Mouse (Mus musculus) heart, postnatal 0 days (tissue): ENCODE measurements around the gene Pcsk1n. TPM values are rescaled to one million over a fixed set of nuclear protein-coding genes. Genes with fewer than 3 reads are reported as not detected.
"Not testable (repeated sequence)": the region's sequence is repeated elsewhere in the genome, so short reads cannot be mapped to it uniquely, and the experiment has no call there.

ENCODE experiments used
- ATAC-seq: fragments of 200-750 bp; cut with Nextera tagmentation; 2 replicates; pipeline ENCODE4 v1.8.0; 2017; ENCODE audit warnings: low read depth, moderate number of reproducible peaks, moderate library complexity; ENCODE audit not compliant: insufficient read depth
- DNase-seq: peaks from one replicate; pipeline ENCODE4 v3.0.0-alpha.2; 2016; ENCODE audit warnings: low spot score
- H3K27ac ChIP-seq: fragments of 300-500 bp; sonication (generic); 2 replicates; pipeline ENCODE4 v1.5.1; 2014; ENCODE audit warnings: low read depth, mild to moderate bottlenecking
- H3K27me3 ChIP-seq: fragments of 300-500 bp; sonication (generic); 2 replicates; pipeline ENCODE4 v1.6.1; 2014; ENCODE audit warnings: low read length, mixed read lengths; ENCODE audit not compliant: control insufficient read depth, insufficient read depth
- H3K36me3 ChIP-seq: fragments of 300-500 bp; sonication (generic); replicated peaks from 2 replicates; pipeline ENCODE4 v1.6.1; 2014; ENCODE audit warnings: low read length, mixed read lengths; ENCODE audit not compliant: control insufficient read depth, insufficient read depth
- H3K4me1 ChIP-seq: fragments of 300-500 bp; sonication (generic); 2 replicates; pipeline ENCODE4 v1.6.1; 2014; ENCODE audit warnings: antibody characterized with exemption; ENCODE audit not compliant: control insufficient read depth, insufficient read depth
- H3K4me2 ChIP-seq: fragments of 300-500 bp; sonication (generic); 2 replicates; pipeline ENCODE4 v1.6.1; 2014; ENCODE audit warnings: low read depth, mild to moderate bottlenecking, low read length, moderate library complexity
- H3K4me3 ChIP-seq: fragments of 300-500 bp; sonication (generic); 2 replicates; pipeline ENCODE4 v1.5.1; 2014; ENCODE audit warnings: low read depth, low read length
- H3K9ac ChIP-seq: fragments of 300-500 bp; sonication (generic); replicated peaks from 2 replicates; pipeline ENCODE4 v1.6.1; 2014; ENCODE audit warnings: low read depth, low read length, mixed read lengths
- H3K9me3 ChIP-seq: fragments of 300-500 bp; sonication (generic); replicated peaks from 2 replicates; pipeline ENCODE4 v1.6.1; 2016; ENCODE audit warnings: low read length; ENCODE audit not compliant: control insufficient read depth
- CTCF ChIP-seq: IDR thresholded peaks from 2 replicates; pipeline ENCODE4 v1.5.1; 2016; ENCODE audit warnings: antibody characterized with exemption, control low read depth, low read depth
- EP300 ChIP-seq: IDR thresholded peaks from 2 replicates; pipeline ENCODE4 v1.6.1; 2016; ENCODE audit warnings: antibody characterized with exemption, low read depth
- WGBS: fragments of 180-500 bp; shearing (Covaris S2); extraction: QIAGEN DNeasy Blood & Tissue Kit; methylation state at CpG from one replicate; pipeline ENCODE4 v1.1.7; 2014; 5-methylcytosine and 5-hydroxymethylcytosine counted together
- polyA plus RNA-seq: library from polyadenylated mRNA; unstranded; fragments of >200 nt; fragmentation: Nextera tagmentation; extraction: Ambion mirVana; gene quantifications from 2 replicates; pipeline ENCODE4 v1.2.1, GENCODE M21; 2015
- total RNA-seq: library from RNA; depleted of rRNA; stranded (reverse); fragments of >200 nt; gene quantifications from 2 replicates; pipeline ENCODE4 v1.2.3, GENCODE M21; 2014; ENCODE audit warnings: low replicate concordance

The Pcsk1n gene
- total and polyA plus RNA-seq, 2 experiments from 2014 or later, result 0.05 TPM; not detected in 1

- H3K27me3 ChIP-seq, result no peaks in the 10 kb centered on the region
- H3K36me3 ChIP-seq, result no peaks in the 10 kb centered on the region
- TF ChIP-seq EP300 (no peak), CTCF (peak; percentile 19; the same call in 1 of the 2 replicates)
- H3K27ac ChIP-seq, result peak within 1 kb of the TSS; percentile 81
- H3K4me2 ChIP-seq, result peak within 1 kb of the TSS; percentile 70
- DNase-seq, result peak; percentile 95
- H3K4me3 ChIP-seq, result peak within 1 kb of the TSS; percentile 59
- H3K9ac ChIP-seq, result no peak within 1 kb of the TSS; the same call in 1 of the 2 replicates
- H3K4me1 ChIP-seq, result no peaks in the 10 kb centered on the region
- 14% methylated on average over 48 of the region's 49 CpGs for WGBS
- ATAC-seq, result peak; percentile 96
- H3K9me3 ChIP-seq, result no peaks in the 10 kb centered on the region
These were observed 35.6 kb upstream of the Pcsk1n start, which contains the start of gene Slc35a2 for GRCm38 (mm10) chrX:7883841-7884567. Slc35a2 (plus strand) TSS chrX:7884028.

GRCm38 (mm10) chrX:7898211-7898610 lies 21.4 kb upstream of the Pcsk1n start:
- H3K4me3 ChIP-seq, result peak overlapping the region; percentile 67
- H3K4me2 ChIP-seq, result peak overlapping the region; percentile 69
- peaks cover 11% of the 10 kb centered on the region; the same call in 1 of the 2 replicates for H3K36me3 ChIP-seq
- DNase-seq (no peak), ATAC-seq (no peak)
- peak overlapping the region; percentile 88 for H3K27ac ChIP-seq
- no peak for TF ChIP-seq CTCF
- TF ChIP-seq EP300, result no peak
- peak overlapping the region; percentile 55 for H3K9ac ChIP-seq
- H3K4me1 ChIP-seq, result no peaks in the 10 kb centered on the region
- no peaks in the 10 kb centered on the region for H3K27me3 ChIP-seq
- no peaks in the 10 kb centered on the region for H3K9me3 ChIP-seq
- WGBS, result 24% methylated on average over 13 of the region's 13 CpGs

DNA sequence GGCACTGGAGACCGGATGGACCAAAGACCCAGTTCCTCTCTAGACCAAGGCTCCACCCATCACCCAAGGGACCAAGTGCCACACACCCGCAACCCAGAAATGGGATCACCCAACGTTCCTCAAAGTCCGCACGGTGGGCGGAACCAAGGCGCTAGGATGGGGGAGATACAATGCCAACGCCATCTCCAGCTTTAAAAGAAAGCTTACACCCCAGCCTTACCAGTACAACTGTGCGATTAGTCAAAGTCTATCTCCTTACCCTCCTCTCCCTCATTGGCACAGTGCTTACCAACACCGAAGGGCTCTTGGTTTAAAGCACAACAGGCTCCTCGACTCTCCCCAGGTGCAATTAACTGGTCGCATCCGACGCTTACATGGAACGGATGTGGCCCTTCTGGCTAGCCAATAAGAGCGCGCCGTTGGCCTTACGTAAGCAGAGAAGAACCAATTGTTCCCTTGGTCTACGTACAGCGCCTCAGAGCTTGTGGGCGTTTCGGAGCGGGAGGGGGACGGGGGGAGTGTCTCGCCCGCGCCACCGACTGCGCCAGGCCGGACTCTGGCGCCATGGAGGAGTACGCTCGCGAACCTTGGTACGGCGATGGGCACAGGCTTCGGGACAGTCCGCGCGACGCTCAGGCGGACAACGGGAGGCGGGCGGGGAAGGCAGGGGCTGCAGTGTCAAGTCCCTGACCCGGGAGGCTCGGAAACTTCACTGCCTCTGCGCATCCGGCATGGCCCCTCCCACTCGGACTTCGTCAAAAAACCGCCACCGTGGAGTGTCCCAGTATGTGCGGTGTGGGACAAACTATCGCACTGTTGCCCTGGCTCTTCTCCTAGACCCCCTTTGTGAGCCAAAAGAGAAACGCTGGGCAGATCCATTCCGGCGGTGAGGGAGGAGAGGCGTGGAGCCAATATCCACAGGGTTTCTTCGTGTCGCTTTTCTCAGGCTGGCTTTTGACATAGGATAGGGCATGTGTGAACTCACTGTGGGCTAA lies 20.4 kb upstream of the Pcsk1n start, which contains the start of the genes Pqbp1 and Timm17b:
Pqbp1 (minus strand) TSS at position 390 of the 995 bp plus-strand sequence.
Timm17b (plus strand) TSS at position 478 of the 995 bp plus-strand sequence.
- peak; percentile 48; the same call in 1 of the 2 replicates for TF ChIP-seq EP300
- TF ChIP-seq CTCF, result no peak
- H3K9me3 ChIP-seq, result no peaks in the 10 kb centered on the region
- H3K36me3 ChIP-seq, result peaks cover 14% of the 10 kb centered on the region; the same call in 1 of the 2 replicates
- DNase-seq, result peak; percentile 89
- H3K27ac ChIP-seq, result peak within 1 kb of the TSS; percentile 88
- peak within 1 kb of the TSS; percentile 55 for H3K9ac ChIP-seq
- H3K4me3 ChIP-seq, result peak within 1 kb of the TSS; percentile 67
- whole genome bisulfite sequencing, result 15% methylated on average over 47 of the region's 62 CpGs
- H3K4me1 ChIP-seq, result no peaks in the 10 kb centered on the region
- H3K4me2 ChIP-seq, result peak within 1 kb of the TSS; percentile 69
- no peaks in the 10 kb centered on the region for H3K27me3 ChIP-seq
- peak; percentile 98 for ATAC-seq

DNA sequence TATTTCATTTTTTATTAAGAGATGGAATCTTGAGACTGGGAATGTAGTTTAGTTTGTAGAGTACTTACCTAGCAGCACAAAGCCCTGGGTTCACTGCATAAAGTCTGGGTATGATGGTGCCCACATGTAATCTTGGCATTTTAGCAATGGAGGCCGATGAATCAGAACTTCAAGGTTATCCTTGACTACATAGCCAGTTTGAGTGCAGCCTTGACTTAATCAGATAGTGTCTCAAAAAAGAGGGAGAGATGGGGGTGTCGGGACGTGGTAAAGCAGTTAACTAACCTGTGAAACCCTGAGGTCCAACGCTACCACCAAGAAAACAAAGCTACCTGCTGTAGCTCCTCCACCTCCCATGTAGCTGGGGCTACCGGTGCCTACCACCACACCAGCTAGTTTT lies 15.2 kb upstream of the Pcsk1n start:
- no peaks in the 10 kb centered on the region for H3K4me1 ChIP-seq
- no peaks in the 10 kb centered on the region for H3K27me3 ChIP-seq
- no peaks in the 10 kb centered on the region for H3K9me3 ChIP-seq
- WGBS, result 74% methylated on average over 5 of the region's 5 CpGs
- no peak for DNase-seq
- no peak overlapping the region for H3K27ac ChIP-seq
- TF ChIP-seq EP300 (no peak), CTCF (no peak)
- no peak overlapping the region for H3K4me2 ChIP-seq
- H3K9ac ChIP-seq, result no peak overlapping the region
- no peak overlapping the region for H3K4me3 ChIP-seq
- peaks cover 13% of the 10 kb centered on the region; the same call in 1 of the 2 replicates for H3K36me3 ChIP-seq
- ATAC-seq, result no peak

GRCm38 (mm10) chrX:7907735-7908134 lies 11.9 kb upstream of the Pcsk1n start, which contains the start of gene Gm10491:
Gm10491 (minus strand) TSS chrX:7907835.
- H3K4me3 ChIP-seq, result no peak within 1 kb of the TSS
- no peak for ATAC-seq
- WGBS, result 73% methylated on average over 5 of the region's 5 CpGs
- TF ChIP-seq CTCF (no peak), EP300 (no peak)
- no peaks in the 10 kb centered on the region for H3K9me3 ChIP-seq
- no peak for DNase-seq
- H3K27me3 ChIP-seq, result no peaks in the 10 kb centered on the region
- H3K27ac ChIP-seq, result no peak within 1 kb of the TSS
- no peaks in the 10 kb centered on the region for H3K4me1 ChIP-seq
- no peak within 1 kb of the TSS for H3K9ac ChIP-seq
- H3K4me2 ChIP-seq, result no peak within 1 kb of the TSS
- peaks cover 13% of the 10 kb centered on the region; the same call in 1 of the 2 replicates for H3K36me3 ChIP-seq

DNA sequence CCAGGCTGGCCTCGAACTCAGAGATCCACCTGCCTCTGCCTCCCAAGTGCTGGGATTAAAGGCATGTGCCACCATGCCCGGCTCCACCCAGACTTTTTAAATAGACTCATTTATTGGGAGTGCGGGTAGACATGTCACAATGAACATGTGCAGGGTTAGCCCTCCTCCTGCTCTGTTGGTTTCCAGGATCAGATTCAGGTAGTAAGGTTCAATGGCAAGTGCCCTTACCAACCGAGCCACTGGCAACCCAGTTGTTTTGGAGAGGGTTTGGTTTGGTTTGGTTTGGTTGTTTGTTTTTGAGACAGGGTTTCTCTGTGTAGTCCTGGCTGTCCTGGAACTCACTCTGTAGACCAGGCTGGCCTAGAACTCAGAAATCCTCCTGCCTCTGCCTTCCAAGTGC lies 10.4 kb upstream of the Pcsk1n start, which contains the start of gene Gm10490:
Gm10490 (plus strand) TSS at position 301 of the 400 bp plus-strand sequence.
- not testable (repeated sequence) for H3K4me3 ChIP-seq, DNase-seq, H3K27ac ChIP-seq, H3K4me2 ChIP-seq, H3K9ac ChIP-seq, H3K4me1 ChIP-seq, H3K36me3 ChIP-seq, H3K27me3 ChIP-seq, ATAC-seq, H3K9me3 ChIP-seq
- 80% methylated on average over 4 of the region's 4 CpGs for WGBS
